Mouse (Mus musculus): ENCODE data around the gene Nfatc2ip. TPM values are rescaled to one million over a fixed set of nuclear protein-coding genes. Genes with fewer than 3 reads are reported as not detected.

The Nfatc2ip gene
- polyA plus RNA-seq, 1 experiment from 2014 or later, result 5.5 TPM

Small RNA genes lying within 50 kb of the gene (microRNA-seq; reads per million reads assigned to microRNA genes)
- gene Mir7058, result not detected

Other genes with a start within 250 kb of the Nfatc2ip start
- 70.0 and 72.9 TPM in 2 replicates for gene Xpo6, start 196.2 kb downstream of the Nfatc2ip start, polyA plus RNA-seq (2014; fragmentation: Nextera tagmentation; extraction: Ambion mirVana)
- gene Sbk1, start 124.1 kb downstream of the Nfatc2ip start, polyA plus RNA-seq (2014; fragmentation: Nextera tagmentation; extraction: Ambion mirVana), result 206 and 227 TPM in 2 replicates
- gene Lat, start 27.2 kb downstream of the Nfatc2ip start, polyA plus RNA-seq (2014; fragmentation: Nextera tagmentation; extraction: Ambion mirVana), result 1.9 and 2.6 TPM in 2 replicates
- gene Spns1, start 19.3 kb downstream of the Nfatc2ip start, polyA plus RNA-seq (2014; fragmentation: Nextera tagmentation; extraction: Ambion mirVana), result 53.0 and 54.0 TPM in 2 replicates
- not detected in 2 replicates for gene Cd19, start 18.2 kb upstream of the Nfatc2ip start, polyA plus RNA-seq (2014; fragmentation: Nextera tagmentation; extraction: Ambion mirVana)
- 21.4 and 23.2 TPM in 2 replicates for gene Rabep2, start 32.0 kb upstream of the Nfatc2ip start, polyA plus RNA-seq (2014; fragmentation: Nextera tagmentation; extraction: Ambion mirVana)
- 19.0 and 20.1 TPM in 2 replicates for gene Atp2a1, start 66.4 kb upstream of the Nfatc2ip start, polyA plus RNA-seq (2014; fragmentation: Nextera tagmentation; extraction: Ambion mirVana)
- gene Sh2b1, start 78.7 kb upstream of the Nfatc2ip start, polyA plus RNA-seq (2014; fragmentation: Nextera tagmentation; extraction: Ambion mirVana), result 51.5 and 55.5 TPM in 2 replicates
- 160 and 167 TPM in 2 replicates for gene Tufm, start 90.6 kb upstream of the Nfatc2ip start, polyA plus RNA-seq (2014; fragmentation: Nextera tagmentation; extraction: Ambion mirVana)
- gene Atxn2l, start 106.7 kb upstream of the Nfatc2ip start, polyA plus RNA-seq (2014; fragmentation: Nextera tagmentation; extraction: Ambion mirVana), result 62.2 and 64.2 TPM in 2 replicates
- gene Eif3c, start 169.7 kb upstream of the Nfatc2ip start, polyA plus RNA-seq (2014; fragmentation: Nextera tagmentation; extraction: Ambion mirVana), result 188 and 191 TPM in 2 replicates
- 0.54 and 0.60 TPM in 2 replicates for gene Apobr, start 188.2 kb upstream of the Nfatc2ip start, polyA plus RNA-seq (2014; fragmentation: Nextera tagmentation; extraction: Ambion mirVana)
- gene Cln3, start 189.1 kb upstream of the Nfatc2ip start, polyA plus RNA-seq (2014; fragmentation: Nextera tagmentation; extraction: Ambion mirVana), result 19.8 and 21.7 TPM in 2 replicates
- not detected in 2 replicates for gene Il27, start 198.2 kb upstream of the Nfatc2ip start, polyA plus RNA-seq (2014; fragmentation: Nextera tagmentation; extraction: Ambion mirVana)
- 1.1 and 1.4 TPM in 2 replicates for gene Nupr1, start 234.1 kb upstream of the Nfatc2ip start, polyA plus RNA-seq (2014; fragmentation: Nextera tagmentation; extraction: Ambion mirVana)

All from neural tube, embryonic 11.5 days (tissue).